9 mouse cellular contexts compared by ENCODE assay signal in genomic region chr14:77670945-77671344, GRCm38 (mm10).
DNase-seq lines count a peak whose midpoint lies in the region; ATAC-seq lines count a peak whose summit lies in the region.
"Had no signal": no experiment of that assay in that cellular context is flagged by ENCODE, and none has a peak within 500 bp of the region (broad histone marks: within the 10 kb centered on the region; RNA-seq: fewer than 3 reads in every experiment).

No protein-coding gene starts in this region.

- no peaks in the 10 kb centered on the region; the same call in 1 of the 2 replicates for H3K36me3 ChIP-seq in hindbrain, embryonic 13.5 days
- no peaks in the 10 kb centered on the region for H3K36me3 ChIP-seq in hindbrain, embryonic 14.5 days (replicated peaks; ENCODE audit: control insufficient read depth, insufficient read depth)
- H3K36me3 ChIP-seq: midbrain, embryonic 12.5 days had no signal

- no peak overlapping the region for H3K4me3 ChIP-seq in hindbrain, embryonic 13.5 days
- no peak overlapping the region for H3K4me3 ChIP-seq in hindbrain, embryonic 14.5 days (replicated peaks; ENCODE audit: low read length)
- H3K4me3 ChIP-seq: midbrain, embryonic 12.5 days had no signal

- H3K9me3 ChIP-seq in hindbrain, embryonic 13.5 days, result no peaks in the 10 kb centered on the region
- H3K9me3 ChIP-seq in hindbrain, embryonic 14.5 days (ENCODE audit: control insufficient read depth, low read length), result no peaks in the 10 kb centered on the region
- H3K9me3 ChIP-seq: midbrain, embryonic 12.5 days had no signal

- no peak overlapping the region for H3K4me2 ChIP-seq in hindbrain, embryonic 13.5 days
- H3K4me2 ChIP-seq in hindbrain, embryonic 14.5 days (replicated peaks), result no peak overlapping the region
- H3K4me2 ChIP-seq: midbrain, embryonic 12.5 days had no signal

- DNase-seq in hindbrain, embryonic 14.5 days (ENCODE audit: low spot score), result no peak
- DNase-seq in cerebellum, postnatal 25 days, result peak; percentile 77 to 87
- peak; percentile 56 to 69 for DNase-seq in layer of hippocampus, adult 8-10 months (ENCODE audit: low spot score in 2 of 2)
- DNase-seq in T-cell, adult 2 months (ENCODE audit: low spot score), result no peak
- no peak for DNase-seq in urinary bladder, postnatal 4 days (ENCODE audit: low spot score in 2 of 2)
- DNase-seq: kidney, adult 2 months had no signal

- peaks cover 46% of the 10 kb centered on the region for H3K4me1 ChIP-seq in hindbrain, embryonic 13.5 days (replicated peaks)
- H3K4me1 ChIP-seq in hindbrain, embryonic 14.5 days (replicated peaks; ENCODE audit: control insufficient read depth, insufficient read depth, low read length), result peaks cover 12% of the 10 kb centered on the region; the same call in 1 of the 2 replicates

- no peak for ATAC-seq in hindbrain, embryonic 13.5 days (ENCODE audit: low FRiP score)
- no peak for ATAC-seq in hindbrain, embryonic 14.5 days (ENCODE audit: low FRiP score)
- peak; percentile 42 for ATAC-seq in cerebellum, adult (ENCODE audit: insufficient number of reproducible peaks, low FRiP score, low TSS enrichment)

- no peaks in the 10 kb centered on the region for H3K27me3 ChIP-seq in hindbrain, embryonic 13.5 days
- no peaks in the 10 kb centered on the region for H3K27me3 ChIP-seq in hindbrain, embryonic 14.5 days (ENCODE audit: control insufficient read depth, insufficient read depth, low read length)
- H3K27me3 ChIP-seq: midbrain, embryonic 12.5 days had no signal

- H3K27ac ChIP-seq in hindbrain, embryonic 13.5 days, result peak overlapping the region; percentile 52; the same call in 1 of the 2 replicates
- H3K27ac ChIP-seq in hindbrain, embryonic 14.5 days, result no peak overlapping the region
- H3K27ac ChIP-seq: midbrain, embryonic 12.5 days had no signal

- H3K9ac ChIP-seq in hindbrain, embryonic 13.5 days, result no peak overlapping the region
- no peak overlapping the region for H3K9ac ChIP-seq in hindbrain, embryonic 14.5 days
- H3K9ac ChIP-seq: midbrain, embryonic 12.5 days had no signal

- WGBS in hindbrain, embryonic 13.5 days, result 87% methylated on average over 5 of the region's 5 CpGs
- 81% methylated on average over 5 of the region's 5 CpGs for WGBS in hindbrain, embryonic 14.5 days

Comparison
In these comparisons a context has a peak if more than half of its experiments do, and no peak if none do; other contexts are left out.
1. DNase-seq: peak in cerebellum, postnatal 25 days (2 of 2) and layer of hippocampus, adult 8-10 months (2 of 2); none in hindbrain, embryonic 14.5 days (single experiment), T-cell, adult 2 months (single experiment) and urinary bladder, postnatal 4 days (0 of 2).